Mouse (Mus musculus) kidney, adult 2 months (tissue): Measurements from ENCODE around the gene Acbd7.
A peak's percentile ranks its signal among the peaks of the same experiment; 100 is the strongest.

ENCODE experiments used
- CTCF ChIP-seq: fragments of 200-500 bp; conservative IDR thresholded peaks from 2 replicates; pipeline ENCODE4 v1.5.1; 2011; ENCODE audit warnings: low read depth, mild to moderate bottlenecking, control low read depth, low read length, moderate library complexity, mixed read lengths; ENCODE audit not compliant: insufficient read depth, insufficient read length
- POLR2A ChIP-seq: fragments of 200-500 bp; IDR thresholded peaks from one replicate; pipeline ENCODE4 v1.6.1; 2011; ENCODE audit warnings: low read depth, low read length, control low read depth

DNA sequence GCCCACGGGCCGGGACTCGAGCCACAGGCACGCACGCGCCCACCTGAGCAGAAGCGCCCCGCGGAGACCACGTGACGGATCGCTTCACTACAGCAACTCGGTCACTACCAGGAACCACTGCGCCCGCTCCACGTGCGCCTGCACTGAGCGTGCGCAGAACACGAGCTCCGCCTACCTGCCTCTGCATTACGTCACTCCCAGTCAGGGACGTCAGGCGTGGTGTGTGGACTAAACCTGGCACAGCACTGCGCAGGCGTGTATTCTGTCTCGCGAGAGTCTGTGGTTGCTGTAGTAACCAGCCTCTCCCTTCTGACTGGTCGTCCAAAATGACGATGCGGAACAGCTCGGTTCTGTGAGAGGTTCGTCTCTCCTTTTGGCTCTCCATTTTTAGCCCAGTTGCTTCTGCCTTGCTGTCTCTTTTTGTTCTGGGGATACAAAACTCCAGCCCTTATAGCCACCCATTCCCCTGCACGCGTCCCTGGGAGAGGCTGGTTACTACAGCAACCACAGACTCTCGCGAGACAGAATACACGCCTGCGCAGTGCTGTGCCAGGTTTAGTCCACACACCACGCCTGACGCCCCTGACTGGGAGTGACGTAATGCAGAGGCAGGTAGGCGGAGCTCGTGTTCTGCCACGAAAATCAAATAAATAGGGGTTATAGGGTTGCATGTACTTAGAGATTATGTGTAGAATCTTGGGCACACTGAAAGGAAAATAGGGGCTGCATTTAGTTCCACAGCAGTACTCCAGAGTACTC, 3.3 kb upstream of the Acbd7 start, which contains the start of gene Rpp38:
- TF ChIP-seq CTCF (no peak), POLR2A (peak; percentile 21)
